Mouse (Mus musculus): ENCODE measurements around the gene Tmem151b.

Gene Tmem151b

GRCm38 (mm10) chr17:45551249-45551796 lies 1.8 kb upstream of the Tmem151b start:
- in situ Hi-C loops (cut with MboI; ENCODE audit: unreplicated experiment in 2 of 2): loop anchor here (5.0 to 25.0 kb wide), 4 partner anchors 34 to 486 kb away; partner anchors contain the start of genes Spats1 (in 2 of the 2), Aars2 (in 1 of the 2) and Vegfa (in 1 of the 2)

- in situ Hi-C loops (cut with MboI; ENCODE audit: unreplicated experiment in 2 of 2): loop anchor here (5.0 to 25.0 kb wide), 4 partner anchors 33 to 487 kb away; partner anchors contain the start of genes Spats1 (in 2 of the 2), Aars2 (in 1 of the 2) and Vegfa (in 1 of the 2)
Measured at GRCm38 (mm10) chr17:45550253-45550652, 776 bp upstream of the Tmem151b start.

- in situ Hi-C loops (cut with MboI; ENCODE audit: unreplicated experiment in 2 of 2): no loop called here
Measured at GRCm38 (mm10) chr17:45548541-45549512, 650 bp downstream of the Tmem151b start.

GRCm38 (mm10) chr17:45547461-45548190 lies 1.9 kb downstream of the Tmem151b start:
- in situ Hi-C loops (cut with MboI; ENCODE audit: unreplicated experiment in 2 of 2): no loop called here

- in situ Hi-C loops (cut with MboI; ENCODE audit: unreplicated experiment in 2 of 2): no loop called here
Measured at GRCm38 (mm10) chr17:45546941-45547340, 2.5 kb downstream of the Tmem151b start.

GRCm38 (mm10) chr17:45545278-45545961 lies 4.1 kb downstream of the Tmem151b start:
- in situ Hi-C loops (cut with MboI; ENCODE audit: unreplicated experiment in 2 of 2): no loop called here

GRCm38 (mm10) chr17:45544873-45545277 lies 4.6 kb downstream of the Tmem151b start:
- in situ Hi-C loops (cut with MboI; ENCODE audit: unreplicated experiment in 2 of 2): no loop called here

GRCm38 (mm10) chr17:45544001-45544872 lies 5.2 kb downstream of the Tmem151b start:
- in situ Hi-C loops (cut with MboI; ENCODE audit: unreplicated experiment in 2 of 2): no loop called here

- in situ Hi-C loops (cut with MboI; ENCODE audit: unreplicated experiment in 2 of 2): no loop called here
Measured at GRCm38 (mm10) chr17:45543115-45543514, 6.4 kb downstream of the Tmem151b start.

GRCm38 (mm10) chr17:45542705-45543104 lies 6.8 kb downstream of the Tmem151b start:
- in situ Hi-C loops (cut with MboI; ENCODE audit: unreplicated experiment in 2 of 2): no loop called here

- in situ Hi-C loops (cut with MboI; ENCODE audit: unreplicated experiment in 2 of 2): no loop called here
Measured at GRCm38 (mm10) chr17:45542129-45542528, 7.3 kb downstream of the Tmem151b start.

GRCm38 (mm10) chr17:45539664-45540063 lies 9.8 kb downstream of the Tmem151b start:
- in situ Hi-C loops (cut with MboI; ENCODE audit: unreplicated experiment in 2 of 2): no loop called here

GRCm38 (mm10) chr17:45538394-45538793 lies 11.1 kb downstream of the Tmem151b start:
- in situ Hi-C loops (cut with MboI; ENCODE audit: unreplicated experiment in 2 of 2): no loop called here

GRCm38 (mm10) chr17:45536264-45536663 lies 13.2 kb downstream of the Tmem151b start:
- in situ Hi-C loops (cut with MboI; ENCODE audit: unreplicated experiment in 2 of 2): no loop called here

GRCm38 (mm10) chr17:45532896-45533295 lies 16.6 kb downstream of the Tmem151b start:
- in situ Hi-C loops (cut with MboI; ENCODE audit: unreplicated experiment in 2 of 2): no loop called here

GRCm38 (mm10) chr17:45530346-45530782 lies 19.1 kb downstream of the Tmem151b start:
- in situ Hi-C loops (cut with MboI; ENCODE audit: unreplicated experiment in 2 of 2): no loop called here

- in situ Hi-C loops (cut with MboI; ENCODE audit: unreplicated experiment in 2 of 2): no loop called here
Measured at GRCm38 (mm10) chr17:45526571-45526970, 22.9 kb downstream of the Tmem151b start.

- in situ Hi-C loops (cut with MboI; ENCODE audit: unreplicated experiment in 2 of 2): no loop called here
Measured at GRCm38 (mm10) chr17:45524961-45525360, 24.5 kb downstream of the Tmem151b start.

GRCm38 (mm10) chr17:45523263-45523662 lies 26.2 kb downstream of the Tmem151b start, which contains the start of gene Tcte1:
TSS of gene Tcte1 (plus strand) at chr17:45523434.
- in situ Hi-C loops (cut with MboI; ENCODE audit: unreplicated experiment in 2 of 2): no loop called here

Data from v-Abl transformed pro-B cells (cell line).